Mouse (Mus musculus) hindbrain, embryonic 16.5 days (tissue): ENCODE measurements around the gene Abcc12. TPM values are rescaled to one million over a fixed set of nuclear protein-coding genes. Genes with fewer than 3 reads are reported as not detected.
A peak's percentile ranks its signal among the peaks of the same experiment; 100 is the strongest.

ENCODE experiments used
- ATAC-seq: fragments of 200-750 bp; cut with Nextera tagmentation; 2 replicates; pipeline ENCODE4 v1.8.0; 2017; ENCODE audit warnings: moderate TSS enrichment, moderate library complexity
- H3K27ac ChIP-seq: fragments of 300-500 bp; sonication (generic); 2 replicates; pipeline ENCODE4 v1.5.1; 2014; ENCODE audit warnings: low read depth, mild to moderate bottlenecking, control low read depth, low read length, moderate library complexity
- H3K27me3 ChIP-seq: fragments of 300-500 bp; sonication (generic); replicated peaks from 2 replicates; pipeline ENCODE4 v1.6.1; 2014; ENCODE audit warnings: low read length; ENCODE audit not compliant: control insufficient read depth, insufficient read depth
- H3K36me3 ChIP-seq: fragments of 300-500 bp; sonication (generic); 2 replicates; pipeline ENCODE4 v1.6.1; 2014; ENCODE audit warnings: mild to moderate bottlenecking, low read length, moderate library complexity, mixed read lengths; ENCODE audit not compliant: control insufficient read depth, insufficient read depth
- H3K4me1 ChIP-seq: fragments of 300-500 bp; sonication (generic); 2 replicates; pipeline ENCODE4 v1.6.1; 2014; ENCODE audit warnings: low read depth, low read length; ENCODE audit not compliant: control insufficient read depth, insufficient read depth
- H3K4me2 ChIP-seq: fragments of 300-500 bp; sonication (generic); 2 replicates; pipeline ENCODE4 v1.6.1; 2014; ENCODE audit warnings: mild to moderate bottlenecking, low read length, control low read depth, moderate library complexity
- H3K4me3 ChIP-seq: fragments of 300-500 bp; sonication (generic); 2 replicates; pipeline ENCODE4 v1.5.1; 2014; ENCODE audit warnings: mild to moderate bottlenecking, low read length, control low read depth, moderate library complexity
- H3K9ac ChIP-seq: fragments of 300-500 bp; sonication (generic); 2 replicates; pipeline ENCODE4 v1.6.1; 2014; ENCODE audit warnings: low read depth, mild to moderate bottlenecking, control low read depth, low read length, moderate library complexity
- H3K9me3 ChIP-seq: fragments of 300-500 bp; sonication (generic); 2 replicates; pipeline ENCODE4 v1.6.1; 2014; ENCODE audit warnings: mild to moderate bottlenecking, low read length, moderate library complexity; ENCODE audit not compliant: control insufficient read depth
- WGBS: fragments of 180-500 bp; shearing (Covaris S2); extraction: QIAGEN DNeasy Blood & Tissue Kit; methylation state at CpG from one replicate; pipeline ENCODE4 v1.1.7; 2014; 5-methylcytosine and 5-hydroxymethylcytosine counted together
- polyA plus RNA-seq: library from polyadenylated mRNA; unstranded; fragments of >200 nt; fragmentation: Nextera tagmentation; extraction: Ambion mirVana; gene quantifications from 2 replicates; pipeline ENCODE4 v1.2.1, GENCODE M21; 2015

Abcc12 gene
- polyA plus RNA-seq, 1 experiment from 2014 or later, result 0.26 TPM

DNA sequence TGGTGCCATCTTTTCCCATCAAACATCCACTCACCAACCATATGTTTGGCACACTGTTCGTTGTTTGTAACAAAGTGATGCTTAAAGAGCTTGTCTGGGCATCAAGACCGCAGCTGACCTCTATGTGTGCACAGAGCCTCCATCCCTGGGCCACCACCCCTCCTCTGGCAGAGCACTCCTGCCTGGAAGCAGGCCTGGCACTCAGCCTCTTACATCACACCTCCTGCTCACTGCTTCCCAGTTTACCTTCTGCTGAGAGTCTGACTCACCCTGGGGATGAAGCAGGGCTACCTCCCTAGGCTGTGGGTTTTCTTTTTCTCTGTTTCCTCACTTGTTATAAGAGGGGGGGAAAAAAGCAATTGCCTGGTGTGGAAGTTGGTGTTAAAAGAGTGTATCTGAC, 109.8 kb downstream of the Abcc12 start:
- Histone ChIP-seq H3K27ac (no peak overlapping the region), H3K4me3 (no peak overlapping the region), H3K36me3 (no peaks in the 10 kb centered on the region), H3K9me3 (no peaks in the 10 kb centered on the region), H3K4me2 (no peak overlapping the region), H3K27me3 (no peaks in the 10 kb centered on the region), H3K9ac (no peak overlapping the region), H3K4me1 (peaks cover 4% of the 10 kb centered on the region)
- WGBS, result 79% methylated on average over 2 of the region's 2 CpGs
- ATAC-seq, result no peak

- Histone ChIP-seq H3K4me1 (no peaks in the 10 kb centered on the region), H3K4me3 (no peak overlapping the region), H3K4me2 (no peak overlapping the region), H3K9me3 (no peaks in the 10 kb centered on the region), H3K36me3 (no peaks in the 10 kb centered on the region), H3K27me3 (no peaks in the 10 kb centered on the region), H3K9ac (no peak overlapping the region), H3K27ac (no peak overlapping the region)
- 98% methylated on average over 2 of the region's 2 CpGs for WGBS
- ATAC-seq, result no peak
These were observed 117.3 kb downstream of the Abcc12 start for GRCm38 (mm10) chr8:86463215-86463614.

GRCm38 (mm10) chr8:86460372-86460771, 120.1 kb downstream of the Abcc12 start:
- WGBS, result 68% methylated on average over 5 of the region's 5 CpGs
- Histone ChIP-seq H3K27ac (no peak overlapping the region), H3K27me3 (no peaks in the 10 kb centered on the region)

DNA sequence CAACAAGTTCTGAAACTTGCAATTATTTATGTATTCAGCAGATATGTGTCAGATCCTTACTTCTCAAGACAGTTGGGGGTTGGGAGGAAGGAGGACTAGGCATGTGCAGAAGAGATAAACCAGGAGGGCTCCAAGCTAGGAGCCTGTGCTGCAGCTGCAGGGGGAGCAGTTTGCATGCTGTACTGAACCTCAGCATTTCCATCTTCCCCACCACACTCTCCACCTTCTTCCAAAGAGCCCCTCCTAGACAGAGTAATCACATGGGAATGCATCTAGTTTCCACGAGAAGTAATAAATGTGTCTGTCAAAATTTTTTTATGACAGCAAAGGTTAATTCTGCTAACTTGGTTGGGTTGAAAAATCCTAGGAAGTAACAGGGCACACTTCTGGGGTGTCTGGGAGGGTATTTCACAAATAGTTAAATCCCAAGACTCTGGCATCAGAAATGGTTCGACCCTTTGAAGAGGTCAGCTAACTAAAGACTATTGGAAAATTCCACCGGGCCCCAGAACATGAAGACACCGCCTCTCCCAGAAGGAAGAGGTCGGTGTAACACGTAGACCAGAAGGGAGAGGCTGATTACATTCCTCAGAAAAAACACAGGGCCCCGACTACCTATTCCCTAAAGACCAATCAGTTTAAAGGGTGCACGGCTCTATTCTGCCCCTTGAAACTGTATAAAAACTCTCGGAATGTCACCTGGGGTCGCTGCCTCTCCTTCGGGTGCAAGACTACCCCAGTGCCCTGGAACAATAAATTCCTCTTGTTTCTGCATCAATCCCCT, 126.6 kb downstream of the Abcc12 start:
- Histone ChIP-seq H3K4me3 (no peak overlapping the region), H3K36me3 (no peaks in the 10 kb centered on the region), H3K4me1 (no peaks in the 10 kb centered on the region), H3K27ac (no peak overlapping the region), H3K9ac (no peak overlapping the region), H3K9me3 (no peaks in the 10 kb centered on the region), H3K4me2 (no peak overlapping the region), H3K27me3 (no peaks in the 10 kb centered on the region)
- ATAC-seq, result peak; percentile 58; the same call in 1 of the 2 replicates
- WGBS, result 81% methylated on average over 11 of the region's 11 CpGs

More at GRCm38 (mm10) chr8:86460372-86460771, 120.1 kb downstream of the Abcc12 start:
- Histone ChIP-seq H3K9me3 (no peaks in the 10 kb centered on the region), H3K4me2 (no peak overlapping the region), H3K4me3 (no peak overlapping the region), H3K9ac (no peak overlapping the region), H3K4me1 (no peaks in the 10 kb centered on the region), H3K36me3 (no peaks in the 10 kb centered on the region)
- no peak for ATAC-seq

- WGBS, result 91% methylated on average over 4 of the region's 4 CpGs
- H3K9me3 ChIP-seq, result no peaks in the 10 kb centered on the region
- no peak for ATAC-seq
- H3K4me3 ChIP-seq, result no peak overlapping the region
- no peaks in the 10 kb centered on the region for H3K36me3 ChIP-seq
- H3K27ac ChIP-seq, result no peak overlapping the region
- no peaks in the 10 kb centered on the region for H3K4me1 ChIP-seq
- H3K9ac ChIP-seq, result no peak overlapping the region
- no peak overlapping the region for H3K4me2 ChIP-seq
- no peaks in the 10 kb centered on the region for H3K27me3 ChIP-seq
These were observed 130.5 kb downstream of the Abcc12 start for GRCm38 (mm10) chr8:86449870-86450515.

GRCm38 (mm10) chr8:86445516-86445915, 135.0 kb downstream of the Abcc12 start:
- H3K36me3 ChIP-seq, result no peaks in the 10 kb centered on the region
- WGBS, result 84% methylated on average over 4 of the region's 4 CpGs
- no peaks in the 10 kb centered on the region for H3K27me3 ChIP-seq
- H3K9ac ChIP-seq, result no peak overlapping the region
- H3K4me3 ChIP-seq, result no peak overlapping the region
- no peaks in the 10 kb centered on the region for H3K4me1 ChIP-seq
- H3K27ac ChIP-seq, result no peak overlapping the region
- H3K9me3 ChIP-seq, result no peaks in the 10 kb centered on the region
- no peak for ATAC-seq
- H3K4me2 ChIP-seq, result no peak overlapping the region

DNA sequence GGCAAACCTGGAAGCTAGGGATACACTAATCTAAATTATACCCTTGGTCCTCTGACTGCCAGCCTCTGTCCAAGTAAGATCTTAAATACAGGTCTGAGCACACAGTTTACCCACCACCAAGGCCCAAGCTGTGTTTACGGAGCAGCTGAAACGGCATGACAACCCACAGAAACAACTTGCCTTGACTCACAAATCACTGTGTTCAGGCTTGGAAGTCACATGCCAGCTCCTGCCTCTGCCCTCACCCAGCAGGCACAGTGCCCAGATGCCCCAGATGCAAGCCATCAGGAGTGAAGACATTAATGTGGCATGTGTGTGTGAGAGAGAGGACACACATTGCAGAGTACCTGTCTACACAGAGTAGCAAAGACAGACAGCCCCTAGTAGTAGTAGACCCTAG, 136.7 kb downstream of the Abcc12 start:
- Histone ChIP-seq H3K9me3 (no peaks in the 10 kb centered on the region), H3K27me3 (no peaks in the 10 kb centered on the region), H3K36me3 (no peaks in the 10 kb centered on the region), H3K4me2 (no peak overlapping the region), H3K9ac (no peak overlapping the region), H3K4me1 (peaks cover 11% of the 10 kb centered on the region), H3K4me3 (no peak overlapping the region), H3K27ac (no peak overlapping the region)
- WGBS, result 70% methylated on average over 2 of the region's 2 CpGs
- no peak for ATAC-seq

GRCm38 (mm10) chr8:86438983-86439299, 141.5 kb downstream of the Abcc12 start:
- Histone ChIP-seq H3K36me3 (no peaks in the 10 kb centered on the region), H3K27me3 (no peaks in the 10 kb centered on the region), H3K4me2 (no peak overlapping the region), H3K9ac (no peak overlapping the region), H3K4me3 (no peak overlapping the region), H3K4me1 (peaks cover 23% of the 10 kb centered on the region), H3K9me3 (no peaks in the 10 kb centered on the region), H3K27ac (peak overlapping the region; percentile 87)
- no peak; the same call in 1 of the 2 replicates for ATAC-seq
- WGBS, result 3% methylated on average over 3 of the region's 3 CpGs

- H3K4me1 ChIP-seq, result peaks cover 23% of the 10 kb centered on the region
- no peak overlapping the region for H3K9ac ChIP-seq
- no peak overlapping the region for H3K4me2 ChIP-seq
- peak; percentile 99 for ATAC-seq
- no peaks in the 10 kb centered on the region for H3K27me3 ChIP-seq
- no peaks in the 10 kb centered on the region for H3K9me3 ChIP-seq
- H3K36me3 ChIP-seq, result no peaks in the 10 kb centered on the region
- H3K27ac ChIP-seq, result peak overlapping the region; percentile 87
- 26% methylated on average over 5 of the region's 5 CpGs for WGBS
- no peak overlapping the region for H3K4me3 ChIP-seq
These were observed 142.1 kb downstream of the Abcc12 start for GRCm38 (mm10) chr8:86438133-86438982.
